Mouse (Mus musculus) liver, embryonic 14.5 days (tissue): ENCODE measurements at regions not wholly inside any gene's neighbourhood (a gene's known extent, or its start where the extent isn't known, plus 50 kb on each side); places are given as distances from the start of the nearest gene placed in this dataset.

Experiments
- CTCF ChIP-seq: IDR thresholded peaks from 2 replicates; pipeline ENCODE4 v1.5.1; 2016; ENCODE audit warnings: antibody characterized with exemption, low read depth, control low read depth
- EP300 ChIP-seq: IDR thresholded peaks from 2 replicates; pipeline ENCODE4 v1.6.1; 2016; ENCODE audit warnings: antibody characterized with exemption, low read depth

DNA sequence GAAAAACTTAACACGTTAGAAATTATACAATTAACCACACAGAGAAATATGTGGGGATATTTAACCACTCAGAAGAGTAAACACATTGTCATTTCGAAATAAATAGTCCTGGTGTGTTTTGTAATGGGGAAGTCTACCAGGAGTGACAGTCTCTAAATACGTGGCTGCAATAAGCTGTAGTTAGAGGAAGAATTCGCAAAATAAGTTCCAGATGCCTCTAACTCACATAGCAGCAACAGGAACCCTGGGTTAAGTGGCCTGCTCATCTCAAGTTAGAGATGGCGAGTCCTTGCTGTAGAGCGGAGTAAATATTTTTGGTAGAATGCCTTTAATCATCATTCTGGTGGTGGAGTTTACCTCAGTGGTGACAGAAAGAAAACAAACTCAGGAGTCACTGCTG lies 430.2 kb downstream of the Zfp704 start:
- no peak for TF ChIP-seq CTCF
- TF ChIP-seq EP300: no peak
